Mouse (Mus musculus) stomach, postnatal 0 days (tissue): Measurements from ENCODE around the gene Rpl39.

Source experiments
- CTCF ChIP-seq: IDR thresholded peaks from 2 replicates; pipeline ENCODE4 v1.5.1; 2016; ENCODE audit warnings: antibody characterized with exemption, low read depth, mild to moderate bottlenecking, moderate library complexity
- EP300 ChIP-seq: optimal IDR thresholded peaks from 2 replicates; pipeline ENCODE3; 2016; ENCODE audit warnings: antibody characterized with exemption

DNA sequence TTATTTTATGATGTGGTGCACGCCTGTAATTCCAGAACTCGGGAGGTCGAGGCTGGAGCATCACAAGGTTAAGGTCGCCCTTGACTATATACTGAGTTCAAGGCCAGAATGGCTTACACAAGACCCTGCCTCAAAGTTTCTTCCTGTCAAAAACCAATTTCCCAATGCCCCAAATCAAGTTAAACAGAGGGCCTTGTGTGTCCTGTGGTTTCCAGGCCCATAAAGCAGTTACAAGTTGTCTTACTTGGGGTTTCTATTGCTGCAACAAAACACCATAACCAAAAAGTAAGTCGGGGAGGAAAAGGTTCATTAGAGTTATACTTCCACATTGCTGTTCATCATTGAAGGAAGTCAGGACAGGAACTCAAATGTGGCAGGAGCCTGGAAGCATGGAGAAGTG lies 16.4 kb downstream of the Rpl39 start:
- no peak for TF ChIP-seq EP300
- no peak for TF ChIP-seq CTCF
